Mouse (Mus musculus) heart, embryonic 11.5 days (tissue): ENCODE data around the gene Kif1c. TPM values are rescaled to one million over a fixed set of nuclear protein-coding genes. Genes with fewer than 3 reads are reported as not detected.
A peak's percentile ranks its signal among the peaks of the same experiment; 100 is the strongest.

Experiments used
- ATAC-seq: fragments of 200-750 bp; cut with Nextera tagmentation; replicated peaks from 2 replicates; pipeline ENCODE4 v1.8.0; 2017; ENCODE audit warnings: moderate library complexity; ENCODE audit not compliant: insufficient number of reproducible peaks, low FRiP score, low TSS enrichment
- H3K27ac ChIP-seq: fragments of 300-500 bp; sonication (generic); 2 replicates; pipeline ENCODE4 v1.5.1; 2014; ENCODE audit warnings: mild to moderate bottlenecking, low read depth, low read length
- H3K27me3 ChIP-seq: fragments of 300-500 bp; sonication (generic); 2 replicates; pipeline ENCODE4 v1.6.1; 2014; ENCODE audit warnings: mild to moderate bottlenecking, low read length, mixed read lengths; ENCODE audit not compliant: control insufficient read depth, insufficient read depth
- H3K36me3 ChIP-seq: fragments of 300-500 bp; sonication (generic); 2 replicates; pipeline ENCODE4 v1.6.1; 2014; ENCODE audit warnings: mild to moderate bottlenecking, low read length, moderate library complexity, mixed read lengths; ENCODE audit not compliant: control insufficient read depth, insufficient read depth
- H3K4me1 ChIP-seq: fragments of 300-500 bp; sonication (generic); 2 replicates; pipeline ENCODE4 v1.6.1; 2014; ENCODE audit warnings: low read length; ENCODE audit not compliant: control insufficient read depth, insufficient read depth
- H3K4me2 ChIP-seq: fragments of 300-500 bp; sonication (generic); 2 replicates; pipeline ENCODE4 v1.6.1; 2014; ENCODE audit warnings: mild to moderate bottlenecking, moderate library complexity
- H3K4me3 ChIP-seq: fragments of 300-500 bp; sonication (generic); 2 replicates; pipeline ENCODE4 v1.5.1; 2014; ENCODE audit warnings: low read depth, low read length
- H3K9ac ChIP-seq: fragments of 300-500 bp; sonication (generic); 2 replicates; pipeline ENCODE4 v1.6.1; 2014; ENCODE audit warnings: mild to moderate bottlenecking, low read depth, low read length, moderate library complexity
- H3K9me3 ChIP-seq: fragments of 300-500 bp; sonication (generic); replicated peaks from 2 replicates; pipeline ENCODE4 v1.6.1; 2016; ENCODE audit warnings: low read length; ENCODE audit not compliant: control insufficient read depth
- WGBS: fragments of 180-500 bp; shearing (Covaris S2); extraction: QIAGEN DNeasy Blood & Tissue Kit; methylation state at CpG from one replicate; pipeline ENCODE4 v1.1.7; 2014; ENCODE audit not compliant: insufficient replicate concordance; 5-methylcytosine and 5-hydroxymethylcytosine counted together
- polyA plus RNA-seq: library from polyadenylated mRNA; unstranded; fragments of >200 nt; fragmentation: Nextera tagmentation; extraction: Ambion mirVana; gene quantifications from 2 replicates; pipeline ENCODE4 v1.2.1, GENCODE M21; 2014

Gene Kif1c
- polyA plus RNA-seq, 1 experiment from 2014 or later: 11.4 TPM

DNA sequence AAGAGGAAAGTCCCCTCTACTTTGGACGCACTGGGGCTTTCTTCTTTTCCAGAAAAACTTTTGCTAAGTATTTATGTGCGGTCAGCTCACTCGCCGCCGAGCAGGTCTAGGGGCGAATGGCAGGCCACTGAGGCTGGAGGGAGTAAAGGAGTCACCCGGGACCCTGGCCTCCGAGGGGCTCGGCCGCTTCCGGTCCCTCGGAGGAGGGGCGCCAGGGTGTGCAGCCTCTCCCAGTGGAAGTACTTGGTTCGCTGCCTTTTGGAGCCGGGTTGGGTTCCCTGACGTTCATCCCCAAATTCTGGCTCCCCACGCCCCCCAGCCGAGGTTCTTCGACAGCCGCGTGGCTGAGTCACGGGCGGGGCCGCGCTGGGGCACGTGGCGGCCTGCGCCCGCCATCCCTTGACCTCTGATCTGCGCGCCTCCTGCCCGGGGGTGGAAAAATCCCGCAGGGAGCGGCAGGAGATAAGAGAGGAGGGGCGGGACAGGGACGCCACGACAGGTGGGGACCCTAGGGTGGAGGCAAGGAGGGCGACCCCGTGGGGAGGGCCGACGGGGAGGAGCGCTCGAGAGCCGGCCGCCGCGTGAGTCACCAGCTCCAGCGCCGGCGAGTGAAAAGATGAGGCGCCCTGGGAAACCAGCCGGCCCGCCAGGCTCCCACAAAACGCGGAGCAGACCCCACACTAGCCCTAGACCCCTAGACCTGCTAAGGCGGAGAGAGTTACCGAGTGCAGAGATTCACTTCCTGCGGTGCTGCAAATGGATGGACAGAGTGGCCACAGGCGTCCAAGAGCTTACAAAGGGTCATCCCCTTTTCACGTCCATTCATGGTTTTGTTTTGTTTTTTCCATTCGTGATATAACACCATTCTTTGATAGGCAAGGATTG, 44.5 kb upstream of the Kif1c start:
- no peaks in the 10 kb centered on the region for H3K27me3 ChIP-seq
- peaks cover 16% of the 10 kb centered on the region for H3K36me3 ChIP-seq
- H3K4me2 ChIP-seq: peak overlapping the region; percentile 82
- ATAC-seq: peak; percentile 10; the same call in 1 of the 2 replicates
- WGBS: under 1% methylated on average over 60 of the region's 61 CpGs
- peak overlapping the region; percentile 100 for H3K4me3 ChIP-seq
- H3K4me1 ChIP-seq: peaks cover 45% of the 10 kb centered on the region
- peak overlapping the region; percentile 100 for H3K9ac ChIP-seq
- no peaks in the 10 kb centered on the region for H3K9me3 ChIP-seq
- H3K27ac ChIP-seq: peak overlapping the region; percentile 99

DNA sequence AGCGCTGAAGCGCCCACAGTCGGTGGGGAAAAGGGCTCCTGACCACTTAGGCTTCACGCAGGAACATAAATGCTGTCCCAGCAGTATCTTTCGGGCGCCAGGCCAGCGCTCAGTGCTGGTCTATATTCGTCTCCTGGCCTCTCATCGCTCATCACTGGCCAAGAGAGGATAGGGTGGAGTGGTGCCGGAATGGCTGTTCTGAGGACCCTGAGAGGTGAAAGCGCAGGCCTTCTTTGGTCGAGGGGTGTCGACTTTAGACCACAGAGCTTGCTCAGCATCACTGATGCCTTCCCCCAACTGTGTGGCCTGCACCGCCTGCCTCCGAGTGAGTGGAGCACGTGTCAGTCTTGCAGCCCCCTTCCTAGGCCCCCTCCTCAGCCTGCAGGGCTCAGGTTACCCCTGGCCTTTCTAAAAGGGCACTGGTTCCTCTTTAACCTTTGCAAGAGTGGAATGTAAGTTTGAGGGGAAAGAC, 43.9 kb upstream of the Kif1c start:
- Histone ChIP-seq H3K4me1 (peaks cover 39% of the 10 kb centered on the region), H3K4me3 (peak overlapping the region; percentile 100), H3K4me2 (peak overlapping the region; percentile 82), H3K27ac (peak overlapping the region; percentile 99), H3K27me3 (no peaks in the 10 kb centered on the region), H3K9me3 (no peaks in the 10 kb centered on the region), H3K36me3 (peaks cover 11% of the 10 kb centered on the region), H3K9ac (peak overlapping the region; percentile 100)
- 2% methylated on average over 16 of the region's 16 CpGs for WGBS
- no peak; the same call in 1 of the 2 replicates for ATAC-seq

DNA sequence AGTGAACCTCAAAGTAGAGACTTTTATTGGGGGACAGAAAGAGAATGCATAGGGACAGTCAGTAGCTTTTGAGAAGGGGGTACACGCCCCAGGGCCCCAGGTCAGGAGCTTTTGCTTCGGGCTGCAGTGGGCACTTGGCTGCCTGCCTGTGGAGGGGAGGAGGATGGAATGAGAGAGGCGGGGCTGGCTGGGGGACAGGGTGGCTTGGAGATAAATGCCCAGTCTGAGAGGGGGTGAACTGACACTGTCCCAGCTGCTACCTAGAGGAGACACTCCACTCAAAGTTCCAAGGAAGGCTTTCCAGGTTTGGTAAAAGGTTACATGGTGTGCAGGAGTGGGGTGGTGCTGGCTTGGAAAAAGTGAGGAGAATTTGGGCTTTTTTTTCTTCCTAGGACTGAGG, 43.4 kb upstream of the Kif1c start, which contains the start of gene Eno3:
TSS of gene Eno3 (plus strand) at position 239 of the 400 bp plus-strand sequence.
- H3K27me3 ChIP-seq: no peaks in the 10 kb centered on the region
- no peaks in the 10 kb centered on the region for H3K9me3 ChIP-seq
- peaks cover 36% of the 10 kb centered on the region for H3K4me1 ChIP-seq
- no peak for ATAC-seq
- peak within 1 kb of the TSS; percentile 99 for H3K27ac ChIP-seq
- peak within 1 kb of the TSS; percentile 100 for H3K9ac ChIP-seq
- peak within 1 kb of the TSS; percentile 100 for H3K4me3 ChIP-seq
- 2% methylated on average over 3 of the region's 3 CpGs for WGBS
- peaks cover 10% of the 10 kb centered on the region for H3K36me3 ChIP-seq
- H3K4me2 ChIP-seq: peak within 1 kb of the TSS; percentile 82

DNA sequence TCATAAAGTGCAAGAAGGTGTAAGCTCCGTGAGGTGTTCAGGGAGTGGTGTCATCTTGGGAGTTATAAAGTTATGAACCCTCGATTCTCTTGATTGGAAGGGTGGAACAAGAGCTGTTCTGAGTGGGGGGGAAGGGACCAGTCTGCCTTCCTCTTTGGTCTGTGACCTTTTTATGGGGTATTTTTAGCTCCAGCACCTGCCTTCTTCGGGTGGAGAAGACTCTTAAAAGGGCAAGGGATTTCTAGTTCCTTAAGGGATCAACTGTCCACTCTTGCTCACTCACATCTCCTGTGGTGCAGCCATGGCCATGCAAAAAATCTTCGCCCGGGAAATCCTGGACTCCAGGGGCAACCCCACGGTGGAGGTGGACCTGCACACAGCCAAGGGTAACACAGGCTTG, 42.8 kb upstream of the Kif1c start:
- Histone ChIP-seq H3K27ac (peak overlapping the region; percentile 99), H3K9ac (peak overlapping the region; percentile 100), H3K9me3 (no peaks in the 10 kb centered on the region), H3K36me3 (peaks cover 8% of the 10 kb centered on the region), H3K4me2 (peak overlapping the region; percentile 82), H3K27me3 (no peaks in the 10 kb centered on the region), H3K4me1 (peaks cover 30% of the 10 kb centered on the region), H3K4me3 (peak overlapping the region; percentile 100)
- WGBS: 32% methylated on average over 6 of the region's 6 CpGs
- ATAC-seq: no peak

DNA sequence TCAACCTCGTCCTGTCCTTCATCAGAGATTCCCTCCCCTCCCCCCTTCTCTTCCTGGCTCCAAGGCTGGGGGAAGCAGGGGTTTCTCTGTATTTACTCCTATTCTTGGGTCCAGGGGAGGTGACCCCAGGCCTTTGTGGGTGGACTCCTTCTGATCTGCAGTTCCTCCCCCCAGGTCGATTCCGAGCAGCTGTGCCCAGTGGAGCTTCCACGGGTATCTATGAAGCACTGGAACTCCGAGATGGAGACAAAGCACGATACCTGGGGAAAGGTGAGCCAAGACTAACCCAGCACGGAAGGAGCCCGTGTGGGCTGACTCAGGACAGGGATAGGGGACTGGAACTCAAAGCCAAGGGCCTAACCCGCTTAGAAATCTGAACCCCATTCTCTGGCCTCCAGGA, 42.4 kb upstream of the Kif1c start:
- peak overlapping the region; percentile 100 for H3K4me3 ChIP-seq
- peak overlapping the region; percentile 99 for H3K27ac ChIP-seq
- WGBS: 51% methylated on average over 9 of the region's 9 CpGs

DNA sequence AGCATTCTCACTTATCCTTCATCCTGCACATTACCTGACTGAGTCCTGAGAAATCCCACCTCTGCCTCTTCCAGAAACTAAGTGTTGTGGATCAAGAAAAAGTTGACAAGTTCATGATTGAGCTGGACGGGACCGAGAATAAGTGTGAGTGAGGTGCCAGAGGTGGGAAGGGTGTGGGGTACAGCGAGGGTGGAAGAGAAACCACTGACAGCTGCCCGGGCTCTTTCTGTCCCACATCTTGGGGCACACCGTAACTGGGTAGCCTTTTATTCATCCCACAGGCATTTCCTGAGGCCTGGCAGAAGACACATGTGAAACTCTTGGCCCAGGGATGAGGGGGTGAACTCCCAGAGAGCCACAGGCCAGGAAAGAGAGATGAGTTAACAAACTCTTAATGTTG, 41.8 kb upstream of the Kif1c start:
- H3K27me3 ChIP-seq: no peaks in the 10 kb centered on the region
- 75% methylated on average over 5 of the region's 5 CpGs for WGBS
- no peak for ATAC-seq
- H3K36me3 ChIP-seq: peaks cover 12% of the 10 kb centered on the region
- peaks cover 27% of the 10 kb centered on the region for H3K4me1 ChIP-seq
- no peaks in the 10 kb centered on the region for H3K9me3 ChIP-seq
- H3K4me2 ChIP-seq: peak overlapping the region; percentile 82
- peak overlapping the region; percentile 100; the same call in 1 of the 2 replicates for H3K4me3 ChIP-seq
- no peak overlapping the region; the same call in 1 of the 2 replicates for H3K9ac ChIP-seq
- H3K27ac ChIP-seq: no peak overlapping the region

More for the DNA sequence above, 42.4 kb upstream of the Kif1c start:
- no peaks in the 10 kb centered on the region for H3K27me3 ChIP-seq
- H3K4me2 ChIP-seq: peak overlapping the region; percentile 82
- no peaks in the 10 kb centered on the region for H3K9me3 ChIP-seq
- H3K9ac ChIP-seq: peak overlapping the region; percentile 62
- ATAC-seq: no peak
- peaks cover 27% of the 10 kb centered on the region for H3K4me1 ChIP-seq
- H3K36me3 ChIP-seq: peaks cover 9% of the 10 kb centered on the region

DNA sequence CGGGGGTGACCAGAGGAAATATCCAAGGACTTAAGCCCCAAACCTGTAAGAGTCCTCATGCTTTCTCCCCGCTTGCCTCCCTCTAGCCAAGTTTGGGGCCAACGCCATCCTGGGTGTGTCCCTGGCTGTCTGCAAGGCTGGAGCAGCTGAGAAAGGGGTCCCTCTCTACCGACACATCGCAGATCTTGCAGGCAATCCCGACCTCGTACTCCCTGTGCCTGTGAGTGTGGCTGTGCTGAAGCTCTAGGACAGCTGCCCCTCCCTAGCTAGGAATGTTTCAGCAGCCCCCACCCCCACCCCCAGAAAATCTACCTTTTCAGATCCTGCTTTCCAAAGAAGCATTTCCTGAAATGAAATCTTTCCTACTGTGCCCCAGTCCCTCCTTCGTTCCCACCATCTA, 41.4 kb upstream of the Kif1c start:
- Histone ChIP-seq H3K27ac (no peak overlapping the region), H3K36me3 (peaks cover 15% of the 10 kb centered on the region), H3K9ac (no peak overlapping the region), H3K4me1 (peaks cover 27% of the 10 kb centered on the region), H3K4me2 (peak overlapping the region; percentile 82; the same call in 1 of the 2 replicates), H3K27me3 (no peaks in the 10 kb centered on the region), H3K9me3 (no peaks in the 10 kb centered on the region), H3K4me3 (no peak overlapping the region)
- 59% methylated on average over 8 of the region's 8 CpGs for WGBS
- no peak for ATAC-seq

DNA sequence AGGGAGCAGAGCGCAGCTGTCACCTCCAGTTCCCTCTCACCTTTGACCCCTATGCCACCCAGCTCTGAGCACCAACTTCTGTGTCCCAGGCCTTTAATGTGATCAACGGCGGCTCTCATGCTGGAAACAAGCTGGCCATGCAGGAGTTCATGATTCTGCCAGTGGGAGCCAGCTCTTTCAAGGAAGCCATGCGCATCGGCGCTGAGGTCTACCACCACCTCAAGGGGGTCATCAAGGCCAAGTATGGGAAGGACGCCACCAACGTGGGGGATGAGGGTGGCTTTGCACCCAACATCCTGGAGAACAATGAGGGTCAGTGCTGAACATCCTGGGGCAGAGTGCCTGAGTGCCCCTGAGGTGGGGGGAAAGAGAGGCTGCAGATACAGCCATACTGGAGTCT, 39.8 kb upstream of the Kif1c start:
- no peak for ATAC-seq
- H3K4me1 ChIP-seq: peaks cover 27% of the 10 kb centered on the region
- H3K4me2 ChIP-seq: no peak overlapping the region
- H3K27ac ChIP-seq: no peak overlapping the region
- H3K36me3 ChIP-seq: peaks cover 28% of the 10 kb centered on the region
- no peaks in the 10 kb centered on the region for H3K27me3 ChIP-seq
- WGBS: 85% methylated on average over 8 of the region's 8 CpGs
- H3K9ac ChIP-seq: no peak overlapping the region
- no peaks in the 10 kb centered on the region for H3K9me3 ChIP-seq
- no peak overlapping the region for H3K4me3 ChIP-seq
